Mouse (Mus musculus) limb, embryonic 14.5 days (tissue): ENCODE results near the gene Nod1. TPM values are rescaled to one million over a fixed set of nuclear protein-coding genes. Genes with fewer than 3 reads are reported as not detected.
"Not testable (repeated sequence)": the region's sequence is repeated elsewhere in the genome, so short reads cannot be mapped to it uniquely, and the experiment has no call there.

Experiments used
- ATAC-seq: fragments of 200-750 bp; cut with Nextera tagmentation; 2 replicates; pipeline ENCODE4 v1.8.0; 2017; ENCODE audit warnings: low read depth, moderate number of reproducible peaks, moderate TSS enrichment; ENCODE audit not compliant: low FRiP score
- DNase-seq: peaks from one replicate; pipeline ENCODE4 v3.0.0-alpha.2; 2015; ENCODE audit warnings: low spot score
- H3K27ac ChIP-seq: fragments of 300-500 bp; sonication (generic); replicated peaks from 2 replicates; pipeline ENCODE4 v1.5.1; 2014; ENCODE audit warnings: low read depth, mild to moderate bottlenecking, low read length, moderate library complexity, mixed read lengths
- H3K27me3 ChIP-seq: fragments of 300-500 bp; sonication (generic); 2 replicates; pipeline ENCODE4 v1.6.1; 2014; ENCODE audit warnings: low read length, mixed read lengths; ENCODE audit not compliant: control insufficient read depth, insufficient read depth
- H3K36me3 ChIP-seq: fragments of 300-500 bp; sonication (generic); 2 replicates; pipeline ENCODE4 v1.6.1; 2014; ENCODE audit warnings: mild to moderate bottlenecking, low read length, moderate library complexity, mixed read lengths; ENCODE audit not compliant: control insufficient read depth, insufficient read depth
- H3K4me1 ChIP-seq: fragments of 300-500 bp; sonication (generic); 2 replicates; pipeline ENCODE4 v1.6.1; 2014; ENCODE audit warnings: antibody characterized with exemption, low read length, mixed read lengths; ENCODE audit not compliant: control insufficient read depth, insufficient read depth
- H3K4me2 ChIP-seq: fragments of 300-500 bp; sonication (generic); replicated peaks from 2 replicates; pipeline ENCODE4 v1.6.1; 2014; ENCODE audit warnings: low read depth, mild to moderate bottlenecking, low read length, moderate library complexity; ENCODE audit not compliant: severe bottlenecking
- H3K4me3 ChIP-seq: fragments of 300-500 bp; sonication (generic); replicated peaks from 2 replicates; pipeline ENCODE4 v1.5.1; 2014; ENCODE audit warnings: low read length
- H3K9ac ChIP-seq: fragments of 300-500 bp; sonication (generic); 2 replicates; pipeline ENCODE4 v1.6.1; 2014; ENCODE audit warnings: mild to moderate bottlenecking, low read depth, low read length, moderate library complexity; ENCODE audit not compliant: severe bottlenecking
- H3K9me3 ChIP-seq: fragments of 300-500 bp; sonication (generic); 2 replicates; pipeline ENCODE4 v1.6.1; 2016; ENCODE audit warnings: low read length; ENCODE audit not compliant: control insufficient read depth
- POLR2A ChIP-seq: fragments of 200-500 bp; IDR thresholded peaks from 2 replicates; pipeline ENCODE4 v1.8.0; 2012; ENCODE audit warnings: inconsistent platforms, mild to moderate bottlenecking, moderate library complexity, borderline replicate concordance; ENCODE audit not compliant: insufficient read depth, insufficient read length; ENCODE audit errors: extremely low read depth
- WGBS: fragments of 180-500 bp; shearing (Covaris S2); extraction: QIAGEN DNeasy Blood & Tissue Kit; methylation state at CpG from one replicate; pipeline ENCODE4 v1.1.7; 2014; 5-methylcytosine and 5-hydroxymethylcytosine counted together
- polyA plus RNA-seq, 2 experiments: library from polyadenylated mRNA; depleted of rRNA in 1 of 2; stranded (reverse) in 1 of 2; unstranded in 1 of 2; fragments of >200 nt; fragmentation: Nextera tagmentation in 1 of 2; extraction: Ambion mirVana in 1 of 2; gene quantifications; 2 replicates each; pipeline versions ENCODE4 v1.2.1 to v1.2.3; 2012 to 2014

Nod1 gene
- polyA plus RNA-seq, 2 experiments = 7.4 to 13.1 TPM

DNA sequence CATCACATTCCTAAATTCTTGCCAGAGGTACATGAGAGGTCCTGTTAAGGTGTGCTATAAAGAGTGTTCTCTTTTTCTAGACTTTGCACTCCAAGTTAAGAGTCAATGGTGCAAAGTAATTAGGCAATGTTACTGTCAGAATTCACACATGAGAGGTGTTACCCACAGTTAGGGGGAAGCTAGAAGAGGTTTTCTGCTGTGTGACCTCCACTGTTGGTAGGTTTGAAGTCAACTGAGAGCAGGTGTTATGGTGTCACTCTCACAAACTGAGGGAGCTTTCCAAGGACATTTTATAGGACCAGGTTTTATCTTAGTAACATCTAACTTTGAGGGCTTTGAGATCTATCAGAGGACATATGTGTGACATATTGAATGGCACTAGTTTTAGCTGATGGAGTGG lies 16.5 kb downstream of the Nod1 start:
- TF ChIP-seq POLR2A = no peak
- no peak overlapping the region for H3K4me3 ChIP-seq
- H3K4me1 ChIP-seq = 0 out of 2 replicates have a peak, but pooled peaks cover 3% of the 10 kb centered on the region
- DNase-seq = no peak
- H3K9me3 ChIP-seq = no peaks in the 10 kb centered on the region
- no peaks in the 10 kb centered on the region for H3K27me3 ChIP-seq
- no peak overlapping the region for H3K9ac ChIP-seq
- no peak for ATAC-seq
- H3K4me2 ChIP-seq = no peak overlapping the region
- no peaks in the 10 kb centered on the region for H3K36me3 ChIP-seq
- H3K27ac ChIP-seq = no peak overlapping the region

DNA sequence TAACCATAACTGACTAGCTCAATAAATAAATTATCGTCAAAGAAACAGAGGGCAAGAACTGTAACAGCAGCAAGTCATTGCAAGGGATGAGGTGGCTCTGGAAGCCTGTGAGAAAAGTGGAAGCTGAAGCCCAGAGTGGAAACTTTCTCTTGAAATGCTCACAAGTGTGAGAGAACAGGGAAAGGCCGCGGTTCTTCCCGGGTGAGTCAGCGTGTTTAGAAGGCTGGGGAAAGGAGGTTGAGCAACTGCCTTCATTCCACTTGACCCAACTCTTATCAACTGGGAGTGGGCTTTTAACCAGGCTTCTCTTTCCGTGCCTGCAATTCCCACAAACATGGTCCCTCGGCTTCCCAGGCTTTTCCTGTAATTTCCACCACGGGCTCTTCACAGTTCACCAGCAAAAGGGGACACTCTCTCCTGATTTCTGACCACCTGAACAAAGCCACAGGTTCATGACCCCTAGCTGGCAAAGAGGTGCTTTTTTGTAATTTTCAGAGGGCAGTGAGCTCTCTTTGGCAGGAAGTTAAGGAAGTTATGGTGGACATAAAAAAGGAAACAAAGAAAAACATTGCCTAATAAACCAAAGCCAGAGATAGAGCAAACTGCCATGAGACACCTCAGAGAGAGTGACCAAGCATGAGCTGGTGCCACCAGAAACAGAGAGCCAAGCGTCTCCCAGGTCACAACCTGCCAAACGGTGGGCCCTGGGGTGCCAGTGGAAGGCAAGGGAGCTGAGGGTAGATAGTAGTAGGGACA lies 17.6 kb downstream of the Nod1 start:
- ATAC-seq (no peak), DNase-seq (no peak)
- 73% methylated on average over 10 of the region's 10 CpGs for WGBS
- H3K4me2 ChIP-seq = no peak overlapping the region
- no peaks in the 10 kb centered on the region for H3K36me3 ChIP-seq
- H3K4me1 ChIP-seq = 0 out of 2 replicates have a peak, but pooled peaks cover 3% of the 10 kb centered on the region
- H3K9me3 ChIP-seq = no peaks in the 10 kb centered on the region
- no peak for TF ChIP-seq POLR2A
- no peak overlapping the region for H3K9ac ChIP-seq
- H3K27ac ChIP-seq = no peak overlapping the region
- H3K4me3 ChIP-seq = no peak overlapping the region
- no peaks in the 10 kb centered on the region for H3K27me3 ChIP-seq

DNA sequence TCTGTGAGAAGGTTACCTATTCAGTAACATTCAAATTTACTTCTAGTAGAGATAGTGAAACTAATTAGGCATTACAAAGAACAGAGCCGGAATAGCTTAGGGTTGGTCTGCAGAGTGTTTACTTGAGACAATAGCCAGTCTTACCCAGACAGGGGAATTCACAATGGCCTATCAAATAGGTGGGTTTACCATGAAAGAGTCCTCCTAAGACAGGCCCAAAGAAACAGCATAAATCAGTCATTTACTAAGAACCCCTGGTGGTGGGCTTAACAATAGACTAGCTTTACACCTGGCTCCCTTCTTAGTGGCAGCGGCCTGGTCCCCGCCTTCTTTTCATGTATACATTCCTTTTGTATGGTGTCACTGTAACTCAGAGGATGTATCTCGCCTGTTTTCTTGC lies 19.0 kb downstream of the Nod1 start:
- not testable (repeated sequence) for H3K9ac ChIP-seq, DNase-seq, H3K4me3 ChIP-seq, H3K27me3 ChIP-seq, H3K4me1 ChIP-seq, H3K27ac ChIP-seq, H3K4me2 ChIP-seq, H3K9me3 ChIP-seq, ATAC-seq, H3K36me3 ChIP-seq
- WGBS = 88% methylated on average over 4 of the region's 4 CpGs

DNA sequence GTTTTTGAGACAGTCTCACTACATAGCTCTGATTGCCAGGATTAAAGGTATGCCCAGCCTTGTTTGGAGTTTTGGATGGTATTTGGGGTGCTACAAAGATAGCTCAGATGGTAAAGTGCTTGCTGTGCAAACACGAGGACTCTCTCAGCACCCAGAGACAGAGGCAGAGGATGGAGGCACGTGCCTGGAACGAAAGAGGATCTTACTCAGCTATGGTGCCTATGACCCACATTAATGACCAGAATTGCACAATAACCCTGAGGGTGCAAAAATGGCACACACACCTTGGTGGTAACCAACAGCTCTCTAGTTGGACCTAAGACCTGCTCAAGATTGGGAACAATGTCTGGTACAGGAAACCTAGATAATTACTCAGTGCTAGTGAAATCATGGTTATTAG lies 19.9 kb downstream of the Nod1 start:
- no peak overlapping the region for H3K27ac ChIP-seq
- no peak for DNase-seq
- H3K9me3 ChIP-seq = no peaks in the 10 kb centered on the region
- WGBS = 88% methylated on average over 3 of the region's 3 CpGs
- ATAC-seq = no peak
- H3K4me1 ChIP-seq = 0 out of 2 replicates have a peak, but pooled peaks cover 3% of the 10 kb centered on the region
- no peaks in the 10 kb centered on the region for H3K36me3 ChIP-seq
- H3K27me3 ChIP-seq = no peaks in the 10 kb centered on the region
- TF ChIP-seq POLR2A = no peak
- no peak overlapping the region for H3K4me2 ChIP-seq
- H3K4me3 ChIP-seq = no peak overlapping the region
- H3K9ac ChIP-seq = no peak overlapping the region

DNA sequence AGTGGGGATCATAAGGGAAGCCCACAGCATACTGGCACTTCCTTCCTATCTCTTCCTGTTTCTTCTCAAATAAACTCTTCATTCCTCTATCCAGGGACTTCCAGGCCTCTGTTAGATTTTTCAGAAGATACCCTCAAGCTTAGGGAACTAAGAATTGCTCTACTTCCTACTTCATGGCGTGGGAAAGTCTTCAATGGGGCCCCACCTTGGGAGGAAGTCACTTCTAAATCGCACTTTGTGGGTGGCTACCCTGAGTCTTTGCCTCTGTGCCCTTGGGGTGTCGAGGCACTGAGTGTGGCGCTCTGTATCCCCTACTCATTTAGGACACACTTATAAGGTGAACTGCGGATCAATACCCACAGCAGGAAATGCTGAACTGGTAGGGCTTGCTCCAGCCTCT lies 23.7 kb downstream of the Nod1 start:
- no peak overlapping the region for H3K4me2 ChIP-seq
- no peak for DNase-seq
- no peaks in the 10 kb centered on the region for H3K4me1 ChIP-seq
- H3K9me3 ChIP-seq = no peaks in the 10 kb centered on the region
- H3K27ac ChIP-seq = no peak overlapping the region
- no peak overlapping the region for H3K4me3 ChIP-seq
- 83% methylated on average over 5 of the region's 5 CpGs for WGBS
- no peak for ATAC-seq
- H3K9ac ChIP-seq = no peak overlapping the region
- H3K36me3 ChIP-seq = 0 out of 2 replicates have a peak, but pooled peaks cover 3% of the 10 kb centered on the region
- TF ChIP-seq POLR2A = no peak
- H3K27me3 ChIP-seq = 0 out of 2 replicates have a peak, but pooled peaks cover 6% of the 10 kb centered on the region
